Mouse (Mus musculus) MEL (cell line): ENCODE measurements around the gene Slc41a2.

Source experiments
- CHD1 ChIP-seq: IDR thresholded peaks from 2 replicates; pipeline ENCODE4 v1.6.1; 2012; ENCODE audit warnings: low read depth, mild to moderate bottlenecking, inconsistent platforms, low read length, improper control_type of control experiment
- CTCF ChIP-seq, 3 experiments: IDR thresholded peaks in 2 of 3; conservative IDR thresholded peaks in 1 of 3; 2 replicates each; pipeline ENCODE4 v1.5.1; 2011 to 2012; ENCODE audit warnings: low read length in 3 of 3, low read depth in 2 of 3, mild to moderate bottlenecking in 2 of 3, improper control_type of control experiment in 1 of 3, inconsistent platforms in 1 of 3, mixed read lengths in 1 of 3, moderate library complexity in 1 of 3; ENCODE audit not compliant: control insufficient read depth in 1 of 3, insufficient read depth in 1 of 3, poor library complexity in 1 of 3, severe bottlenecking in 1 of 3
- EP300 ChIP-seq, 2 experiments: IDR thresholded peaks; 2 replicates each; pipeline ENCODE4 v1.6.1; 2011; ENCODE audit warnings: improper control_type of control experiment in 2 of 2, low read length in 2 of 2, low read depth in 1 of 2, mild to moderate bottlenecking in 1 of 2
- GATA1 ChIP-seq: IDR thresholded peaks from 2 replicates; pipeline ENCODE4 v1.6.1; 2011; ENCODE audit warnings: low read depth, low read length, improper control_type of control experiment
- HCFC1 ChIP-seq: IDR thresholded peaks from 2 replicates; pipeline ENCODE4 v1.6.1; 2012; ENCODE audit warnings: low read depth, mild to moderate bottlenecking, inconsistent platforms, low read length, improper control_type of control experiment, moderate library complexity
- MAFK ChIP-seq: IDR thresholded peaks from 2 replicates; pipeline ENCODE4 v1.6.1; 2011; ENCODE audit warnings: low read depth, mild to moderate bottlenecking, low read length, improper control_type of control experiment, borderline replicate concordance
- NELFE ChIP-seq: IDR thresholded peaks from 2 replicates; pipeline ENCODE4 v1.6.1; 2011; ENCODE audit warnings: low read depth, low read length, improper control_type of control experiment
- NRF1 ChIP-seq: IDR thresholded peaks from 2 replicates; pipeline ENCODE4 v1.6.1; 2014; ENCODE audit warnings: low read depth, mild to moderate bottlenecking, inconsistent platforms, low read length, improper control_type of control experiment, moderate library complexity; ENCODE audit not compliant: poor library complexity, insufficient read depth, severe bottlenecking
- POLR2A ChIP-seq, 2 experiments: IDR thresholded peaks; 2 replicates each; pipeline ENCODE4 v1.6.1; 2011 to 2012; ENCODE audit warnings: low read length in 2 of 2, mild to moderate bottlenecking in 2 of 2, control low read depth in 1 of 2, improper control_type of control experiment in 1 of 2, low read depth in 1 of 2, moderate library complexity in 1 of 2; ENCODE audit not compliant: control insufficient read depth in 1 of 2, insufficient read depth in 1 of 2, poor library complexity in 1 of 2
- SIN3A ChIP-seq: IDR thresholded peaks from 2 replicates; pipeline ENCODE4 v1.6.1; 2012; ENCODE audit warnings: low read length, improper control_type of control experiment, inconsistent platforms
- USF1 ChIP-seq: IDR thresholded peaks from 2 replicates; pipeline ENCODE4 v1.6.1; 2014; ENCODE audit warnings: low read depth, mild to moderate bottlenecking, inconsistent platforms, low read length, improper control_type of control experiment, moderate library complexity
- ZC3H11A ChIP-seq: IDR thresholded peaks from 2 replicates; pipeline ENCODE4 v1.6.1; 2012; ENCODE audit warnings: low read depth, mild to moderate bottlenecking, inconsistent platforms, low read length, improper control_type of control experiment

- TF ChIP-seq POLR2A (IDR thresholded peaks at IDR 0.05; ENCODE audit: control insufficient read depth in 1 of 2, insufficient read depth in 1 of 2, low read depth in 1 of 2, low read length in 2 of 2, poor library complexity in 1 of 2) (no peak), MAFK (no peak), CTCF (IDR thresholded peaks at IDR 0.05 in 2 of 3, conservative IDR thresholded peaks at IDR 0.05 in 1 of 3; ENCODE audit: control insufficient read depth in 1 of 3, insufficient read depth in 1 of 3, low read depth in 2 of 3, low read length in 3 of 3, poor library complexity in 1 of 3, severe bottlenecking in 1 of 3) (peak in 2 of 3 experiments; percentile 27 to 28; a peak in 3 of 6 replicates), GATA1 (no peak), EP300 (IDR thresholded peaks at IDR 0.05; ENCODE audit: low read depth in 1 of 2, low read length in 2 of 2) (no peak), USF1 (no peak), NRF1 (no peak), HCFC1 (no peak), SIN3A (no peak), CHD1 (no peak), ZC3H11A (peak; percentile 16; the same call in 1 of the 2 replicates), NELFE (no peak)
Measured at GRCm38 (mm10) chr10:83294746-83295145, 42.9 kb downstream of the Slc41a2 start.
